Mouse (Mus musculus) ES-E14 (cell line): ENCODE data around the gene Sema6d.

Experiments used
- HCFC1 ChIP-seq: IDR thresholded peaks from 2 replicates; pipeline ENCODE4 v1.6.1; 2012; ENCODE audit warnings: low read length, inconsistent platforms, borderline replicate concordance; ENCODE audit not compliant: insufficient read depth
- ZC3H11A ChIP-seq: IDR thresholded peaks from 2 replicates; pipeline ENCODE4 v1.6.1; 2012; ENCODE audit warnings: low read depth, mild to moderate bottlenecking, inconsistent platforms, low read length, borderline replicate concordance
- ZNF384 ChIP-seq: IDR thresholded peaks from 2 replicates; pipeline ENCODE4 v1.6.1; 2012; ENCODE audit warnings: low read depth, low read length, inconsistent platforms

- TF ChIP-seq HCFC1 (no peak), ZC3H11A (no peak), ZNF384 (no peak)
Measured at GRCm38 (mm10) chr2:124071380-124071779, 18.4 kb upstream of the Sema6d start.
